Mouse (Mus musculus): ENCODE results near the gene Unc79.

The Unc79 gene

DNA sequence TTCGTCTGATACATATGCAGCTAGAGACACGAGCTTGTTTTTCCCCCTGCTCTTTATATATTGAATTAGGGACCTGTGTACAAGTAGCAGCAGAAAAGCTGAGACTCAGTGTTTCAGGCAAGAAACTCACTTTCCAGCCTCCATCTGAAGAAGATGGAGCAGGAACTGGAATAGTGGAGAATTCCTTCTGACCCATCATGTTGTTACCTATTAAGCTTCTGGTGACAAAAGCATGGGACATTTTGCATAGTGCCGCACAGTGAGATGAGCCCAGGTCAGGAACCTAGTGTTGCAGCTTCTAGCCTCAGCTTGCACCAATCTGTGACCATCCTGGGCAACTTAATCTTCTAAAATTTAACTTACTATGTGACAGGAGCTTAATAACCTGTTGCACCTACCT is 92.7 kb downstream of the Unc79 start:
- no peak for DNase-seq (ENCODE audit: low spot score)

DNA sequence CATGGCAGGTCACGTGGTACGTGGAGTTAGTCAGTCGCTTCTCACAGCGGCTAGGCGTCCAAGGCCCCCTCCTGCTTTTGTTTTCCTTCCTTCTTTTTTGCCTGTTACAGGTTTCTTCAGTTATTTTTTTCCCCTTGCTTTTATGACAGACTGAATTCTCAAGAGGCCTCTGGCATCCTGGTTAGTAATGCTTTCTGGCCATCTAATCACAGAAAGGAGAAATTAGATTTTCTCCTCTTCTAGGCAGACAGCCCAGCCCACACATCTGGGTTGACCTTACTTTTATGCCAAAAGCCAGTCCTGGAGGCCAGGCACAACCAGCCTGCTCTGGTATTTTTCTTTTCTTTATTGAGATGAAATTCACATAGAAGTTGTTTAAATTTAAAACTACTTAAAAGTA is 94.1 kb downstream of the Unc79 start:
- DNase-seq (ENCODE audit: low spot score) = no peak

DNA sequence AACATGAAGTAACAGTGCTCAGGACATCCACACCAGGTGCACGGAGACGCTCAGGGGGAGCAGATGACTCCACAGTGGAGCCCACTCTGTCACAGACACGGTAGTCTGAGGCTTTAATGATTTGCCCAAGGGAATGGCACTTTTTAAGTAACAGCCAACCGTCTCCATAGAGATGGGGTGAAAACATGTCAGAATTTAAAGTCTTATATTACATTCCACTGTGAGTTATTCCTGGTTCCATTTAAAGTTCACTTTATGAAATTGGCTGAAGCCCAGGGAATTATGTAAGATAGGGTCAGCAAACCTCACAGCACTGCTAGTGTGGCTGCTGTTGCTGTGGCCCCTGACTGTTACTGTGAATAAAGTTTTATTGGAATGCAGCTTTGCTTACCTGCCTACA is 95.8 kb downstream of the Unc79 start:
- no peak for DNase-seq (ENCODE audit: low spot score)

DNA sequence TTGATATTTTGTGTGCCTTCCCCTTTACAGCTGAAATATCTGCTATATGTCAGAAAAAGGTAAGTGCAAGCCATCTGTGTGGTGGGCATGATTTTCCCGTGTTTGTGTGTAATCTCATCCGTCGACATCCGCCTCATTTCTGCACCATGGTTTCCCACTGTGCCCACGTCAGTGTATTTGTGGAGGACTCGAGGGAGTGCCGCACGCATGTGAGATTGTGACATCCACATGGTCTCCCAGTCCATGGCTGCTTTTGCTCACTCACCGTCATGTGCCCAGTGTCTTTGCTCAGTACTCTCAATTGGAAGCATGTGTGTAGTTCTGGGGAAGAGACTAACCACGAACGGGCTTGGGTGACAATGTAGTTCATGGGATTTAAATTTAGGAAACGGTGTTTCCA is 101.2 kb downstream of the Unc79 start:
- no peak for DNase-seq (ENCODE audit: low spot score)

DNA sequence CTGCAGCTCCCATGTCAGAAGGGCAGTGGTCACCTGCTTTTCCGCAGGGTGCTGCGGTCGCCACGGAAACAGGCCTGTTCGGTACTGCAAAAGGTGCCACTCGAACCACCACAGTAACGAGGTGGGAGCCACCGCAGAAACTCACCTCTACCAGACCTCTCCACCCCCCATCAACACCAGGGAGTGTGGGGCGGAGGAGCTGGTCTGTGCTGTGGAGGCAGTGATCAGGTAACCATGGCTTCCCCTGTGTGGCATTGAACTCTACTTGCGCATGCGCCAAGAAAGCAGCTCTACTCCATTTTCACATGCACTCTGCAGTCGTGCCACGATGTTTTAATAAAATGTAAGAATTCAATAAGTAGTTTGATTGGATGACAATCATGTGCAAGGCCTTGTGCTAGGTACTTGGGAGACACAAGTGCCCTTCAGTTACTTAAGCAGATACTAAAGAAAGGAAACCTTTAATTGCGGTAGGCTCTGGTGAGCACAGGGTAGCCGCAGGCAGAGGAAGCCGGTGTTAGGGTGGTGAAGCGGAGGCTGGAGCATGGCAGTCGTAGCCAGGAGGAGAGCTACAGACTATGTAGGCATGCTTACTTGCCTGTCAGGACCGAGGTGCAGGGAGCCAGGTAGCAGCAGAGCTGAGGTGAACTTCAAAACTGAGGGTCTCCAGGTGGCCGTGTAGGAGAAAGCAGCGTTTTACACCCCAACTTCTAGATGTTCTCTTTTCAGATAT is 110.8 kb downstream of the Unc79 start:
- DNase-seq (ENCODE audit: low spot score) = no peak

DNA sequence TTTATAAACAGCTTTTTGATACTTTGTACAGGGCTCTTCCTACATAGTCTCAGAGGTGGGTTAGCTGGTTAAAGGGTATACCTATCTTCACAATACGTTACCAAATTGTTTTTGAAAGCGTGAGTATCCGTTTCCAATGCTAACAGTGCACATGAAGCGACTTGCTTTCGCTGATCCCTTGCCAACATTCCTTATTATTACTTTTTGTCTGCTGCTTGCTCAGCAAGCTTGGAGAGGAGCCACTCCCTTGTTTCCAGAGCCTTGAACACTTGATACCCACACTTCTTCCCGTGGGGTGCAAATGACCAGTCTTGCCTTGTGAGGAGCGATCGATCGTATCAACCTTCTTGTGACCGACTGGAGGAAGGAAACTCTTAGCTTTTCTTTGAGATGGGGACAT is 112.1 kb downstream of the Unc79 start:
- DNase-seq (ENCODE audit: low spot score) = no peak

DNA sequence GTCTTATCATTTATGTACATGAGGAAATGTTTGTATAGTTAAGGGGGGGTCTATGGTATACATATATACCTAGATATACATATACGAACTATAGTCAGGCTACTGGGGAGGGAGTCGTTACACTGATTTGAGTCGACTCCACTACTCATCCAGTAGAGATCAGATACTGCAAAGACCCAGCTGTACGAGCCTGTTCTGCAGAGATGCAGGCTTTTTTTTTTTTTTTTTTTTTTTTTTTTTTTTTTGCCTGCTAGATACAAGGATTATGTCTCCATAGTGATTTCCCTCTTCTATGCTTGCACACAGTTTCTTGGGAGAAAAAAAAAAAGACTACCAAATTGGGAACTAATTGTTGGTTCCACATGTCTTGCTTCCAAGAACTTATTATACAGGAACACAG is 113.5 kb downstream of the Unc79 start:
- DNase-seq (ENCODE audit: low spot score) = no peak

DNA sequence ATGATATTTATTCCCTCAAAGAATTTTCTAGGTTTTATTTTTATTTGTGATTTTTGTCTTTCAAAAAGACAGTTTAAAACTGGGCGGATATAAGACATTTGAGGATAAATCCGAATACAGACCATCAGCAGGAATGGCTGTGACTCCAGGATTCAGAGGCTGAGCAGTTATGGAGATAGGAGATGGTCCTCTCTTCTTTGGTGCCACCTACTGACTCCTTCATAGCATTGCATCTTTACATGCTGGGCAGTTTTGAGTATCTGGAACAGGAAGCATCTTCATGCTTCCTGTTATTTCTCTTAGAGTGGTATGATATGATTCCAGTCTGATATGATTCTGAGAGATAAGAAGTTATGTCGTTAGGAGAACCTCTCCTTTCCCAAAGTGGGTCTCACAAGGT is 116.3 kb downstream of the Unc79 start:
- DNase-seq (ENCODE audit: low spot score) = no peak

DNA sequence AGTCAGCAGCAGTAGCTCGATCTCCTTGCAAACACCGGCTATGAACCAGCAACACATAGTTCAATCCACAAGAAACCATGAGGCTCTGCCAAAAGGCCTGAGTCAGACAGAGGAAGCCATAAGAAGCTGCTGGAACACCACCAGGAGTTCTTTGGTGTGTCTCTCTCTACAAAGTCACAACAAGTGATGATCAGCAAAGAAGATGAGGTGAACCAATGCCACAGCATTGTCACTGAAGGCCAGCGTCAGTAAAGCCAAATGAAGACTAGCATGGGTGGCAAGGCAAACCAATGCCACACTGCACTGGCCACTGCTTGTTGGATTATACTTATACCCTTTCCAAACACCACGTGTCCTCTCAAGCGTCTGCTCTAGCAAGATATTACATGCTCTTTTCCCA is 119.5 kb downstream of the Unc79 start:
- DNase-seq (ENCODE audit: low spot score) = no peak

DNA sequence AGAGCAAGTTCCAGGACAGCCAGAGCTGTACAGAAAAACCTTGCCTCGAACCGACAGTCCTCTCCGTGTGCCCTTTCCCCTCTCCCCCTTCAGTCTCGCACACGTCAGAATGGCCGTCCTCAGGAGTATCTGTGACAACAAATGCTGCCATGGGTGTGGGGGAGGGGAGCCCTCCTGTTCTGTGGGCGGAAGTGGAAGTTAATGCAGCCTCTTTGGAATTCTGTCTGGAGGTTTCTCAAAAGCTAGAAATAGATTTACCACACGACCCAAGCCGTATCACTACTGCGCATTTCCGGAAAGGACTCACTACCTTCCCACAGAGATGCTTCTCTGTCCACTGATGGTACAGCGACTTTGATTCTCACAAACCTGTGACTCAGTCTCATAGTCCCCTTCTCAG is 120.9 kb downstream of the Unc79 start:
- DNase-seq (ENCODE audit: low spot score) = no peak

DNA sequence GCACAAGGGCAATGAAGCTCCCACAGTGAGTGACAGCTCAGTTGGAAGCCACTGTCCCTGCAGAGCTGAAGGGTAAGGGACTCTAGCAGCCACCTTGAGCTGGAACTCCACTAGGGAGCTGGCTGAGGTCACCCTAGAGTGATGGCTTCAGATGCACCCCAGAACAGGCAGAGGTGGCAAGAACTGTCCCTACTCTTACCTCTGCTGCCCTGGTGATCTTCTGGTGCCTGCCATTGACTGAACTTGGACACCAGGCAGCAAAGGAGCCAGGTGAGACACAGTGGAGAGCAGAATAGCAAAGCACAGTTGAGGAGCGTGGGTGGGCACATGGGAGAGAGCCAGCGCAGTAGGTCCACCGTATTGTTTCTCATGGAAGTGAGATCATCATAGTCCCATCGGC is 125.3 kb downstream of the Unc79 start:
- DNase-seq (ENCODE audit: low spot score) = no peak

DNA sequence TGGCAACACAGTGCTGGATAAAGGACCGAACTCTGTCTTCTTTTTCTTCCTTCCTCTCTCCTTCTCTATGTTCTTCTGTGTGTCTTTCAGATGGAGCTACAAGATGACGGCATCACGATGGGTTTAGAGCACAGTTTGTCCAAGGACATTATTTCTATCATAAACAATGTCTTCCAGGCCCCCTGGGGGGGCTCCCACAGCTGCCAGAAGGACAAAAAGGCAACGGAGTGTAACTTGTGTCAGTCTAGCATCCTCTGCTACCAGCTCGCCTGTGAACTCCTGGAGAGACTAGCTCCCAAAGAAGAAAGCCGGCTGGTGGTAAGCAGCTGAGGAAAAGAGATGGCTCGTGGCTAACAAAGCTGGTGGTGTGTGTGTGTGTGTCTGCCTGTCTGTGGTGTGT is 130.1 kb downstream of the Unc79 start:
- no peak for DNase-seq (ENCODE audit: low spot score)

DNA sequence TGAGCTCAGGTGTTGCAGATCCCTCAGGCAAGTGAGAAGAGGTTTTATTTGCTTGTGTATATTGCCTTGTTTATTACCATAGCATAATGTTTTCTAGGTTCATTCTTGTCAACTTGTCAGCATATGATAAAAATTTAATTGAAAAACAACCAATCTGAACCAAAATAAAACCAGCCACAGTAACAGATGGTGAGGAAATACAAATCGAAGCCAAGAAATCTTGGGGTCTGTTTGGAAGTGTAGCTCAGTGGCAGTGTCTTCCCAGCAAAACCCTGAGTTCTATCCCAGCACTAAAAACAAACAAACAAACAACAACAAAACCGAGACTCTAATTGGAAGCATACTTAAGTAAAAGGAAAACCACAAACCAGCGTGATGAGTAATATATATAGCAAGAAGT is 131.4 kb downstream of the Unc79 start:
- no peak for DNase-seq (ENCODE audit: low spot score)

DNA sequence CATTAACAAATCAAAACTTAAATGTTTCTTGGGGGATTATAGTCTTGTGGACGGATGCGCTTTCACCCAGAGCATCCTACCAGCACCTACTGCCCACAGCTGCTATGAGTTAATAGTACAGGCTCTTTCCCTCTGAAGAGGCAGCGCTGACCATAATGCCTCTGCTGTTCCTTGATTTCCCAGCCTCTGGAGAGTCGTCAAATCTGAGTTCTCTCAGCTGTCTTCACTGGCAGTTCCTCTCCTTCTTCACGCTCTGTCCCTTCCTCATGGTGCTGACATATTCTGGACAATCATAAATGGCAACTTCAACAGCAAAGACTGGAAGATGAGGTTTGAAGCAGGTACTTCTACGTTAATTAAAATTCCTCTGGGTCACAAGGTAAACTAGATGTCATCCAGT is 143.2 kb downstream of the Unc79 start:
- no peak for DNase-seq (ENCODE audit: low spot score)

DNA sequence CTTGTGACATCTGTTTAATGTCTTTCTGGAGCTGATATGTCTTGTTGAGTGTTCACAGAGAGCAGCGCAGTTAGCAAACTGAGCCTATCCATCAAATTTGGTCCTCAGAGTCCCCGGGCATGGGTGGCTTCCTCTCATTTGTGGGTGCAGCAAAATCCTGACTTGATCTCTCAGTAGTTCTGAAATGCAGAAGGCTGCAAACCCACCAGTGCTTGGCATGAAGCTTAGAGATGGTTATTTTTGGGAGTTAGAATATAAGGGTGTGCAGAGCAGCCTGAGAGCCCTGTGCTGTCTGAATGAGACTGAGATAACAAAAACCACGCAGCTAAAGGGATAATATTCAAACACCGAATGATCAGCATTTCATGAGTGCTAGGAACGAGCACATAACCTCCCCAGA is 146.5 kb downstream of the Unc79 start:
- no peak for DNase-seq (ENCODE audit: low spot score)

DNA sequence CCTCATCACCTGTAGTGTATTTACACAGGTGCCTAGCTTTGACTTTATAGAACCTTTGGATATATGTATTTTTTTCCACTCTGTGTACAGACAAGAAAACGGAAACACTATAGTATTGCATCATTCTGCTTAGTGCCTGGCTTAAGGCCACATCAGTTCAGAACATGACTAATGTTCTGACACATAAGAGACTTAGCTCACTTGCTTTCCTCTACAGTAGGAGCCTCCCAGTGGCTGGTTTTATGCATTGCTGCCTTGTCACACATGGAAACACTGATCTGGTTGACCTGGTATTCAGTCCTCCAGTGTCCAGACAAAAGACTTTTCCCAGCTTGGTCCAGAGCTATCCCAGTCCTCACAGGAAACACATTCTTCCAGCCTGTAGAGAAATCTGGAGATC is 150.5 kb downstream of the Unc79 start:
- peak; percentile 41 for DNase-seq (ENCODE audit: low spot score)

DNA sequence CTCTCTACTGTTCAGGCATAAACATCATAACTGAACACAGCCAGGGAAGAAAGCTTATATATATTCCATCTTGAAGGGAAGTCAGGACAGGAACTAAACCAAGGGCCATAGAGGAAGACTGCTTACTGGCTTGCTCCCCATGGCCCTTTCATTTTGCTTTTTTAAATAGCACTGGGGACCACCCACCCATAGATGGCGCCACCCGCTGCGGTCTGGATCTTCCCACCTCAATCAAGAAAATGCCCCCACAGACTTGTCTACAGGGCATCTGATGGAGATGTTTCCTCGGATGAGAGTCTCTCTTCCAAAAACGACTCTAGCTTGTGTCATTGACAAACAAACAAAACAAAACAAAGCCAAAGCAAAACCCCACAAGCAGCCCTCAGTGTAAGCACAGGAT is 151.4 kb downstream of the Unc79 start:
- no peak for DNase-seq (ENCODE audit: low spot score)

DNA sequence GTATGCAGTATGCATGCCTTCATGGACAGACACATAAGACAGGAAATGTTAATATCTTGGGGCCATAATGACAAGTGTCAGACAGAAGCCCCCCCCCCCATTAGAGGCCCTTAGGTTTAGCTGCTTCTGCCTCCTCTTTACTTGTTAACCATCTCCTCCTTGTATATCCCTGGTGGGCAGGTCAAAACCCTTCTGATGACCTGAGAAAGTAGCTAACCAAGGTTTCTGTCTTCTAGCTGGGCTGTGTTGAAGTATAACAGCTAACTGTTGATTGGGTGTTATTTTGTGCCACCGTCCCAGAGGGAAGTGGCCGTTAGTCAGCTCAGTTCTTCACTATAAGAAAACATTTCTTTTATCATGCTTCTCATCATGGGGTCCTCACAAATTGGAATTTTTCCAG is 154.4 kb downstream of the Unc79 start:
- DNase-seq (ENCODE audit: low spot score) = no peak

DNA sequence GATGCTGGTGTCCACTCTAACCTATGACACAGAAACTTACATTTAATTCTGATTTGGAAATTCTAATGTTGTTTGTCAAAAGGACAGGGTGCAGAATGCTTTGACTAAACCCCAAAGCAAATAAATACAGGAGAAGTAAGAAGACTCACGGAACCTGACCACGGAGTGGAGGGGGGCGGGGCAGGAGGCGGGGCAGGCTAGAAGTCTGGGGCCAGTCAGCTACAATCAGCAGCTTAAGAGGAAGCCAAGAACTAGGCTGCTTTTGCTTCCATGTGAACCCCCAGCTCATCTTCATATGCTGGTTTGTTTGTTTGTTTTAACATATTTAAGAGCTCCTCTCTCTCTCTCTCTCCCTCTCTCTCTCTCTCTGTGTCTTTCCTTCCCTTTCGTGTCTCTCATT is 154.9 kb downstream of the Unc79 start:
- no peak for DNase-seq (ENCODE audit: low spot score)

DNA sequence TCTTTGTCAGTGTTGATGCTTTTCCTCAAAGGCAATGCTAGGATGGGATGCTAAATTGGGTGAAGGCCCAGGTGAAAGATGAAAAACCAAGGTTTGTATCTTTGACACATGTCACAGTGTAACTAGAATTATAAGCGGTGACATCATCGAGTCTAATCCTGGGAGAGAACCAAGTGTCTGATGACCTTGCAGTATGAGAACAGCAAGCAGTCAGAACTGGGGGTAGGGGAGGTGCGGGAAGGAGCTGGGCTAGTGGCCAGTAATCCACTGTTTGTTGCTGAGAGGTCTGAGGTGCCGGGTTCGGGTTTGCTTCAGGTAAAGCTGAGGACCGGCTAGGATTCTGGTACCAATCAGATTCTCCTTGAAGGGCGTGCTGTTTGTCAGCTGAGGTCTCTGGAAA is 160.6 kb downstream of the Unc79 start:
- DNase-seq (ENCODE audit: low spot score) = no peak

DNA sequence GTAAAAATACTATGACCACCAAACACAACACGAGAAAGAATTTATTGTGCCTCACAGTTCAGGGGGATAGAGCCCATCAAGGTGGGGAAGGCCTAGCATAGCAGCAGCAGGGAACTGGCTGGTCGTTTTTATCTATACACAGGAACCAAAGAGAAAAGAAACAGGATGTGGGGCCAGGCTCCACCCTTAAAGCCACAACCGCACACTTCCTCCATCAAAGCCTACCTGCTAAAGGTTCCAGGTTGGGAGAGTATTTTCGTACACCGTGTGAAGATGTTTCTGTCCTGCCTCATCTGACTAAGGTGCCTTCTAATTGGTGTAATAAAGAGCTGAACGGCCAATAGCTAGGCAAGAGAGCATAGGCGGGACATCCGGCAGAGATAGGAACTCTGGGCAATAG is 168.0 kb downstream of the Unc79 start:
- DNase-seq (ENCODE audit: low spot score) = no peak

DNA sequence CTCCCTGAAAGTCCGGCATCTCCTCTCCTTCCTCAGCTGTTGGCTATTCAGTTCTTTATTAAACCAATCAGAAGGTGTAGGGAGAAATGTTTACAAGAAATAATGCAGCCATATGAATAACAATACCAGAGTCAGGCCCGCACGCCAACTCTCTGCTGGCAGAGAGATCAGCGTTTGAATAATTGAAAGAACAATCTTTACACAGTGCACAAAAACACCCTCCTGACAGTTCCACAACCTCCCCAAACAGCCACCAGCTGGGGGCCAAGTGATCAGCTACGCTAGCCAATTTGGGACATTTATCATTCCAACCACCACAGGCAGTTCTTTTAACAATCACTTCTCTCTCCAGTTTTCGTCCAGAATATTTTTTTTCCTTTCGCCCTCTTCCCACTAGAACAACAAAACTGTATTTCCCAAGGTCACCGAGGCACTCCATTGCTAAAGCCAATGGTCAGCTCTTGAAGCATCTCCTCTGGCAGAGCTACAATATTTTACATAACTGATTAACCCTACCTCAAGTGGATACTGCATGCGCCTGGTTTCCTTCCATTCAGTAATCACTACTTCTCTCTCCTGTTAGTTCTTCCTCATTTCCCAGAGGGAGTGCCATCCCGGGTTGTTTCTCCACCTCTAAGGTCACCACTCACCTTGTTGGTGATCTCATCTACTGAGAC is 169.0 kb downstream of the Unc79 start:
- no peak for DNase-seq (ENCODE audit: low spot score)

DNA sequence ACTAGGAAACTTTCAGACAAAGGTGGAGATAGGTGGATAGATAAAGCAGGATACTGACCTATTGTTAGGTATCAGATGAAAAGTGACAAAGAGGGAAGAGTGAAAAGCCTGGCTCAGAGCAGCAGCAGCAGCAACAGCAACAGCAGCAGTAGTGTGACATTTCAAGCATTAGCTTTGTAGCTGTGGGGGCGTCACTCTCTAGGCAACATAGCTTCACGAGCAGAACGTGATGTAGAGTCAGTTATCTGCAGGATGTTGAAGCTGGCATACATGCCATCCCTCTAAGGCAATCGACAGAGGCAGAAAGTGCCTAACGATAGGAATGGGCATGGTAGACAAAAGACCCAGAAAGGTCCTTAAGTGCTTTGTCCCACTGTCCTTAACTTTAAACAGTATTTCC is 173.3 kb downstream of the Unc79 start:
- peak; percentile 26 for DNase-seq (ENCODE audit: low spot score)

DNA sequence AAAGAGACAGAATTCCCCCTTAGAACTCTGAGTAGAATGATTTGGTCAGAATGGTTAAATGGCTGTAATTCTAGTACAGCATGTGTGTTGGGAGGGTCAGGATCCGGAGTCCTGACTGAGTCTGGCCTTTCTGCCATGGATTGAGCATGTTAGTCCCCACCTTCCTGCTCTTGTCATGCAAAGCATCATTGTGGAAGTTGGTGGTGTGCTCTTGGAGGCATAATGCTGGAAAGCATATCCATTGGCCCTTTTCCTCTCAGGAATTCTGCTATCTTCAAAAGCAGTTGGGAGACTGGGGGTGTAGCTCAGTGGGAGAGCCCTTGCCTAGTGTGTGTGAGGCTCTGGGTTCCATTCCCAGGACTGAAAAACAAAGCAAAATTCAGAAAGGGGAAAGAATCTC is 175.2 kb downstream of the Unc79 start:
- DNase-seq (ENCODE audit: low spot score) = no peak
